Mouse (Mus musculus): ENCODE measurements around the gene Atp6v1g2.

The Atp6v1g2 gene

GRCm38 (mm10) chr17:35233114-35233980, at the start of gene Atp6v1g2:
Gene Atp6v1g2, plus strand, starts transcription at chr17:35233660.
- in situ Hi-C loops (cut with MboI, MseI) = loop anchor here (5.0 to 10.0 kb wide), 2 partner anchors 66 to 189 kb away; partner anchors contain the start of genes Clic1 and Msh5

- in situ Hi-C loops (cut with MboI, MseI) = no loop called here
Measured at GRCm38 (mm10) chr17:35185639-35186611, 47.5 kb upstream of the Atp6v1g2 start.

- in situ Hi-C loops (cut with MboI, MseI) = no loop called here
Measured at GRCm38 (mm10) chr17:35186681-35187080, 46.8 kb upstream of the Atp6v1g2 start.

- in situ Hi-C loops (cut with MboI, MseI) = no loop called here
Measured at GRCm38 (mm10) chr17:35187345-35187744, 46.1 kb upstream of the Atp6v1g2 start.

GRCm38 (mm10) chr17:35187959-35188610, 45.4 kb upstream of the Atp6v1g2 start, which contains the start of gene Lst1:
Gene Lst1, minus strand, starts transcription at chr17:35188439.
- in situ Hi-C loops (cut with MboI, MseI) = no loop called here

- in situ Hi-C loops (cut with MboI, MseI) = no loop called here
Measured at GRCm38 (mm10) chr17:35189186-35189585, 44.3 kb upstream of the Atp6v1g2 start.

- in situ Hi-C loops (cut with MboI, MseI) = loop anchor here (10.0 kb wide), 1 partner anchor 995 kb away; the partner anchor contains the start of gene Psmb8
Measured at GRCm38 (mm10) chr17:35190096-35190495, 43.4 kb upstream of the Atp6v1g2 start.

- in situ Hi-C loops (cut with MboI, MseI) = loop anchor here (10.0 kb wide), 1 partner anchor 997 kb away; the partner anchor contains the start of gene Psmb8
Measured at GRCm38 (mm10) chr17:35191723-35192122, 41.7 kb upstream of the Atp6v1g2 start.

GRCm38 (mm10) chr17:35192924-35193323, 40.5 kb upstream of the Atp6v1g2 start:
- in situ Hi-C loops (cut with MboI, MseI) = loop anchor here (10.0 kb wide), 1 partner anchor 998 kb away; the partner anchor contains the start of gene Psmb8

GRCm38 (mm10) chr17:35193881-35194843, 39.3 kb upstream of the Atp6v1g2 start, which contains the start of gene Ltb:
Gene Ltb, plus strand, starts transcription at chr17:35194439.
- in situ Hi-C loops (cut with MboI, MseI) = loop anchor here (10.0 kb wide), 1 partner anchor 999 kb away; the partner anchor contains the start of gene Psmb8

GRCm38 (mm10) chr17:35194844-35195630, 38.4 kb upstream of the Atp6v1g2 start:
- in situ Hi-C loops (cut with MboI, MseI) = loop anchor here (10.0 kb wide), 1 partner anchor 1000 kb away; the partner anchor contains the start of gene Psmb8

GRCm38 (mm10) chr17:35195631-35196320, 37.7 kb upstream of the Atp6v1g2 start:
- in situ Hi-C loops (cut with MboI, MseI) = loop anchor here (10.0 kb wide), 1 partner anchor 1001 kb away; the partner anchor contains the start of gene Psmb8

GRCm38 (mm10) chr17:35196321-35196641, 37.2 kb upstream of the Atp6v1g2 start:
- in situ Hi-C loops (cut with MboI, MseI) = loop anchor here (10.0 kb wide), 1 partner anchor 1001 kb away; the partner anchor contains the start of gene Psmb8

- in situ Hi-C loops (cut with MboI, MseI) = loop anchor here (10.0 kb wide), 1 partner anchor 1002 kb away; the partner anchor contains the start of gene Psmb8
Measured at GRCm38 (mm10) chr17:35197126-35197525, 36.3 kb upstream of the Atp6v1g2 start.

- in situ Hi-C loops (cut with MboI, MseI) = loop anchor here (10.0 kb wide), 1 partner anchor 1003 kb away; the partner anchor contains the start of gene Psmb8
Measured at GRCm38 (mm10) chr17:35198029-35198428, 35.4 kb upstream of the Atp6v1g2 start.

- in situ Hi-C loops (cut with MboI, MseI) = loop anchor here (10.0 kb wide), 1 partner anchor 1004 kb away; the partner anchor contains the start of gene Psmb8
Measured at GRCm38 (mm10) chr17:35198946-35199345, 34.5 kb upstream of the Atp6v1g2 start.

- in situ Hi-C loops (cut with MboI, MseI) = no loop called here
Measured at GRCm38 (mm10) chr17:35200398-35200797, 33.1 kb upstream of the Atp6v1g2 start.

- in situ Hi-C loops (cut with MboI, MseI) = no loop called here
Measured at GRCm38 (mm10) chr17:35201128-35201527, 32.3 kb upstream of the Atp6v1g2 start.
